Mouse (Mus musculus) thymus, adult 2 months (tissue): Measurements from ENCODE around the gene Smim11.

Experiments
- CTCF ChIP-seq: fragments of 200-500 bp; IDR thresholded peaks from 2 replicates; pipeline ENCODE4 v1.5.1; 2012; ENCODE audit warnings: mild to moderate bottlenecking, control low read depth, low read length, moderate library complexity, borderline replicate concordance; ENCODE audit not compliant: control insufficient read depth, poor library complexity, insufficient read depth; ENCODE audit errors: extremely low read depth
- POLR2A ChIP-seq: fragments of 200-500 bp; IDR thresholded peaks from 2 replicates; pipeline ENCODE4 v1.6.1; 2012; ENCODE audit warnings: mild to moderate bottlenecking, low read length, control low read depth, moderate library complexity; ENCODE audit not compliant: control insufficient read depth, poor library complexity, insufficient read depth; ENCODE audit errors: extremely low read depth

DNA sequence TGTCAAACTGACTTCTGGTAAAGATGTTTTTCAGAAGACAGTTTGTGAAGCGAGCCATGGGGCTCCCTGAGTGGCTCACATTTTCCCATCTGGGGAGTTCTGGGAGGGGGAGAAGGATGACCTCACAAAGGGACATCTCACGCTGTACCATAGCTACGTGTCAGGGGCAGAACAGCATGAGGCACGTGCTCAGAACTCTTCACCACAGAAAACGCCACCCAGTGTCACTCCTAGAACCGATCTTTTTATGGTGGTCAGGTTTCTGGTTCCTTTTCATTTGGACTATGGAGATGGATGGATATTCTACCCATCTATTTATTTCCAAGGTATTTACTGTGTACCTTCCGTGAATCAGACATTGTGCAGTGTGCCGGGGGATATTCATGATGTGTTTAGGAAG lies 20.3 kb downstream of the Smim11 start, which contains the start of gene Fam243:
- TF ChIP-seq POLR2A = no peak
- no peak for TF ChIP-seq CTCF
